Mouse (Mus musculus) stomach, embryonic 15.5 days (tissue): ENCODE measurements around the gene Atn1. TPM values are rescaled to one million over a fixed set of nuclear protein-coding genes. Genes with fewer than 3 reads are reported as not detected.

Experiments
- ATAC-seq: fragments of 200-750 bp; cut with Nextera tagmentation; 2 replicates; pipeline ENCODE4 v1.8.0; 2017; ENCODE audit warnings: low read depth, moderate number of reproducible peaks, moderate TSS enrichment; ENCODE audit not compliant: insufficient read depth, low FRiP score
- H3K27ac ChIP-seq: fragments of 300-500 bp; sonication (generic); 2 replicates; pipeline ENCODE4 v1.5.1; 2015; ENCODE audit warnings: mild to moderate bottlenecking, inconsistent platforms
- H3K27me3 ChIP-seq: fragments of 300-500 bp; sonication (generic); replicated peaks from 2 replicates; pipeline ENCODE4 v1.6.1; 2015; ENCODE audit warnings: inconsistent platforms
- H3K36me3 ChIP-seq: fragments of 300-500 bp; sonication (generic); 2 replicates; pipeline ENCODE4 v1.6.1; 2015; ENCODE audit warnings: inconsistent platforms
- H3K4me1 ChIP-seq: fragments of 300-500 bp; sonication (generic); 2 replicates; pipeline ENCODE4 v1.6.1; 2015; ENCODE audit warnings: inconsistent platforms
- H3K4me2 ChIP-seq: fragments of 300-500 bp; sonication (generic); 2 replicates; pipeline ENCODE4 v1.6.1; 2015; ENCODE audit warnings: mild to moderate bottlenecking, inconsistent platforms
- H3K4me3 ChIP-seq: fragments of 300-500 bp; sonication (generic); replicated peaks from 2 replicates; pipeline ENCODE4 v1.5.1; 2015; ENCODE audit warnings: inconsistent platforms
- H3K9ac ChIP-seq: fragments of 300-500 bp; sonication (generic); 2 replicates; pipeline ENCODE4 v1.6.1; 2015; ENCODE audit warnings: inconsistent platforms
- H3K9me3 ChIP-seq: fragments of 300-500 bp; sonication (generic); 2 replicates; pipeline ENCODE4 v1.6.1; 2016; ENCODE audit warnings: inconsistent platforms
- WGBS: fragments of 180-500 bp; shearing (Covaris S2); methylation state at CpG from one replicate; pipeline ENCODE4 v1.1.7; 2015; 5-methylcytosine and 5-hydroxymethylcytosine counted together
- polyA plus RNA-seq: library from polyadenylated mRNA; unstranded; fragments of >200 nt; fragmentation: Nextera tagmentation; extraction: Ambion mirVana; gene quantifications from 2 replicates; pipeline ENCODE4 v1.2.1, GENCODE M21; 2015

Gene Atn1
- polyA plus RNA-seq, 1 experiment from 2014 or later, result 13.9 TPM

DNA sequence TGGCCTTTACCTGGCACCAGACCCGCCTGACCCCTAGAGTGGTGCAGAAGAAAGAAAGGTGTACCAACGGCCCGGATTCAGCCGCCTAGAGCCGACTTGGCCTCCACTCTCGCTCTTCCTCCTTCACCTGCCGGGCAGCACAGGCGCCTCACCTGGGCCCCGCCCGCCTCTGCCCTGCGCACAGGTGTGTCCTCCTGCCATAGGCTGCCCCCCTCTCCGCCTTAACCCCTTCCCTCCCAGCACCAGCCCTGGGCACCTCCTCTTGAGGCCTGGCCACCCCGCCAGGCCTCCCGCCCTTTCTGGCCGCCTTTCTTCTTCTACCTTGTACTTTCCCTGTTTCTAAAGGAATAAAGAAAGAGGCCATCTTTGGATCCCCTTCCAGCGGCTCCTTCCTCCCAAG, 37.6 kb downstream of the Atn1 start:
- H3K27me3 ChIP-seq, result no peaks in the 10 kb centered on the region
- peak overlapping the region; percentile 46 for H3K4me2 ChIP-seq
- H3K9me3 ChIP-seq, result no peaks in the 10 kb centered on the region
- WGBS, result 50% methylated on average over 14 of the region's 16 CpGs
- peaks cover 29% of the 10 kb centered on the region for H3K36me3 ChIP-seq
- H3K27ac ChIP-seq, result peak overlapping the region; percentile 87
- peaks cover 6% of the 10 kb centered on the region for H3K4me1 ChIP-seq
- H3K4me3 ChIP-seq, result peak overlapping the region; percentile 49
- peak; percentile 83 for ATAC-seq
- H3K9ac ChIP-seq, result peak overlapping the region; percentile 32; the same call in 1 of the 2 replicates

DNA sequence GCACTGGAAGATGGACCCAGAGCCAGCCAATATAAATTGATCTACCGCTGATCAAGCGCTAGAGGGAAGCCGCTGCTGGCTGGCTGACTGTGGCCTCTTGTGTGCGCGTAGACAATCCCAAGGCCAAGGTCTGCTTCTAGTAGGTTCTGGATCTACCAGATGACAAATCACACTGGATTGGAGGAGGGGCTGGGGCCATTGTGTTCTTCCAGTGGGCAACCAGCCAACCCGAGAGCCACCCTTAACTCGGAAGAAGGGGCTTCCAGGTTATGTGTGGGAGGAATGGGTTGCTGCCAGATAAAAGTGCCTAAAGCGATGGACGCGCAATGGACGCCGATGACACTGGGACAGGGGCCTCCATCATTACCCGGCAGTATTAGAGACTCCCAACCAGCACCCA, 38.4 kb downstream of the Atn1 start:
- 61% methylated on average over 13 of the region's 13 CpGs for WGBS
- H3K4me1 ChIP-seq, result peaks cover 13% of the 10 kb centered on the region
- H3K27ac ChIP-seq, result peak overlapping the region; percentile 87
- peaks cover 29% of the 10 kb centered on the region for H3K36me3 ChIP-seq
- H3K9me3 ChIP-seq, result no peaks in the 10 kb centered on the region
- H3K4me2 ChIP-seq, result peak overlapping the region; percentile 46
- no peak for ATAC-seq
- no peaks in the 10 kb centered on the region for H3K27me3 ChIP-seq
- H3K4me3 ChIP-seq, result peak overlapping the region; percentile 49
- peak overlapping the region; percentile 32 for H3K9ac ChIP-seq

DNA sequence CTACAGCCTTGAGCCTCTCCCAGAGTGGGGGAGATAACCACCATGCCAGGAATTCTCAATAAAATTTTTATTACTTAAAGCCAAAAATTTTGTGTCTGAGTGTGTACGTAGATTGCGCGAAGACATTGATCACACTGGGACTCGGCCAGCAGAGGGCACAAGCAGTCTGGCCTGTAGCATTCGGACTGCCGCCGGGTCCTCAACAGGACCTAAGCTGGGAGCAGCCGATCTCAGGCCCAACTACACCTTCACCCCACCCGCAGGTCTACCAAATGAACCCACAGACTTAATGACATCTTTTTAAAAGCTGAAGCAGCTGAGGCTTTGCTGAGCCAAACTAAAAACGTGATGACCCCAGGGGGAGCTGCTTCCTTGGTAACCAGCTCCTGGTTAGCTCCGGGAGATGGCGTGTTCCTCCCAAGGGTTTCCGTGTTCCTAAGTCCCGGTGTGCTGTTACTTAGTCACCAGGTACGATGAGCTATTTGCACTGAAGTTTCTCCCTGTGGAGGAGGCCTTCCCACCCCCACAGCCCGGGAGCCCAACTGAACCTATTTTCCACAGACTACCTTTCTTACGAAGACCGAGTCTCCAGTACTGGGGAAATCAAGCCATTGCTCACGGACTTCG, 39.3 kb downstream of the Atn1 start:
- H3K9me3 ChIP-seq, result no peaks in the 10 kb centered on the region
- 52% methylated on average over 20 of the region's 20 CpGs for WGBS
- no peak for ATAC-seq
- H3K4me2 ChIP-seq, result peak overlapping the region; percentile 46
- no peak overlapping the region for H3K9ac ChIP-seq
- no peaks in the 10 kb centered on the region for H3K27me3 ChIP-seq
- H3K4me1 ChIP-seq, result peaks cover 14% of the 10 kb centered on the region
- H3K4me3 ChIP-seq, result peak overlapping the region; percentile 49
- H3K36me3 ChIP-seq, result peaks cover 29% of the 10 kb centered on the region
- H3K27ac ChIP-seq, result peak overlapping the region; percentile 87

DNA sequence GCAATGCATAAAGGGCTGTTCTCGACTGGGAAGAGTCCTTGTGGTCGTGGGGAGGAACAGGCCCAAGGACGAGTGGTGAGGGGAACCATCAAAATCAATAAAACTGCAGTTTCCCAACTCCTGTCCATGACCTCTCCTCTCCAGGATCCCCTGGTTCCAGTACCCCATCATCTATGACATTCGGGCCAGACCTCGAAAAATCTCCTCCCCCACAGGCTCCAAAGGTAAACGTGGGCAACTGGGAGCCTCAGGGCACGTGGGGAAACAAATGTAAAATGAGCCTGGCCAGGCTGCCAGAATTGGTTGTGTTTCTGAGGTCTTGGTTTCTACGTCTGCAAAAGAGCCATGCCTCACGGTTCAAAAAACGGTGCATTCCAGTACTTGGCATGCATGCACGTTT, 43.4 kb downstream of the Atn1 start:
- 10% methylated on average over 11 of the region's 11 CpGs for WGBS
- H3K9ac ChIP-seq, result peak overlapping the region; percentile 81
- H3K27ac ChIP-seq, result peak overlapping the region; percentile 85; the same call in 1 of the 2 replicates
- no peaks in the 10 kb centered on the region for H3K9me3 ChIP-seq
- peaks cover 30% of the 10 kb centered on the region for H3K4me1 ChIP-seq
- H3K36me3 ChIP-seq, result peaks cover 29% of the 10 kb centered on the region
- no peak for ATAC-seq
- H3K4me3 ChIP-seq, result peak overlapping the region; percentile 77
- H3K4me2 ChIP-seq, result peak overlapping the region; percentile 74
- H3K27me3 ChIP-seq, result no peaks in the 10 kb centered on the region

DNA sequence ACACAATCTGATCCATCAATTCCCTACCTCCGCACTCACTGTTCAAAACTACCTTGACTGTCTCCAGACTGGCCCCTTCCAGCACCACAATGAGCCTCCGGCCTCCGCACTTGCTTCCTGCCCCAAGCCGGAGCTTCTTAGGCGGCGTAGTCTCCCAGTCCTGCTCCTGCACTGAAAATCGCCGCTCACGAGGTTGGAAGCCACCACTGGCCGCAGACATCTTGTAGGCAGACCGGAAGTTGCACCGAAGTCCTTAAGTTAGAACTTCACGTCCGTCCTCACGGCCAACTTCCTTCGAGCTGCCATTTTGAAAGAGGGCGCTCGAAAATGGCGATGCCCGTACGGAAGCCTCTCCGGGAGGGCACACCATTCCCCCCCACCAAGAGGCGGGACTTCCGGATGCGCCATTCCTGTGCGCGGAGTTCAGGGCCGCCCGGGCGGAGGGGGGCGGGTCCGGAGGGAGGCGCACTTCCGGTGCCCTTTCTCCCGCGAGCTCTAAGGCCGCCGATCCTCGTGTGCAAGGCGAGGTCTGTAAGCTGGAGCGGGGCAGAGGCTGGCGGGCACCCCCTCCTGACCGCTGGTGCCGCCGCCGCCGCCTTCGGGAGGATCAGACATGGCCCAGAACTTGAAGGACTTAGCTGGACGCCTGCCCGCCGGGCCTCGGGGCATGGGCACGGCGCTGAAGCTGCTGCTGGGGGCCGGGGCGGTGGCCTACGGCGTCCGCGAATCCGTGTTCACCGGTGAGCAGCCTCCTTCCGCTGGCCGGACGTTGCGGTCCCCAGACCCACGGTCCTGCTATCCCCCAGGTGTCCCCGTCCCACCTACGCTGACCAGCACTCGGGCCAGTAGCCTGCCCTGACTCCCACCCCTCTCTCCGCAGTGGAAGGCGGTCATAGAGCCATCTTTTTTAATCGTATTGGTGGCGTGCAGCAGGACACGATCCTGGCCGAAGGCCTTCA, 44.2 kb downstream of the Atn1 start, which contains the start of the genes Emg1 and Phb2:
Gene Emg1 (minus strand): TSS at position 355 of the 959 bp plus-strand sequence.
Gene Phb2 (plus strand): TSS at position 513 of the 959 bp plus-strand sequence.
- under 1% methylated on average over 71 of the region's 76 CpGs for WGBS
- Histone ChIP-seq H3K4me1 (peaks cover 30% of the 10 kb centered on the region), H3K4me3 (peak within 1 kb of the TSS; percentile 77), H3K36me3 (peaks cover 23% of the 10 kb centered on the region), H3K9me3 (no peaks in the 10 kb centered on the region), H3K4me2 (peak within 1 kb of the TSS; percentile 74), H3K27ac (peak within 1 kb of the TSS; percentile 85), H3K9ac (peak within 1 kb of the TSS; percentile 81), H3K27me3 (no peaks in the 10 kb centered on the region)
- peak; percentile 96 for ATAC-seq

DNA sequence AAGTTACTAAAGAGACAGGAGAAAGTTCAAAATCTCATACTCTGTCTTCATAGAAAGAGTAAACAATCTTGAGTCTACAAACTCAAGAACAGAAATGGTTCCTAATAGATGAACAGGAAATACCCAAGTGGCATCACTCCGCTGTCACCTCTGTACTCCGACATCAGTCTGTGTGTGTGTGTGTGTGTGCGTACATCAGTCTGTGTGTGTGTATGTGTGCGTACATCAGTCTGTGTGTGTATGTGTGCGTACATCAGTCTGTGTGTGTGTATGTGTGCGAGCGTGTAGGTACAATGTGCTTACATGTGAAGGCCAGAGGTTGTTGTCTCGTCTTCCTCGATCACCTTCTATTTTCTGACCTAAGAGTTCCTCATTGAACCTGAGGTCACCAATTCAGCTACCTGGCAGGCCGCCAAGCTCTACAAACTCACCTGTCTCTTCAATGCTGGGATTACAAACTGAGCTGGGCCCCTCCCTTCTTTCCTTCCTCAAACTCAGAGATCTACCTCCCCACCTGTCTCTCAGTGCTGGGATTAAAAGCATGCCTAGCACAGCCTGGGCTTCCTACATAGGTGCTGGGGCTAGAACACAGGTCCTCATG, 47.9 kb downstream of the Atn1 start:
- WGBS, result 81% methylated on average over 10 of the region's 10 CpGs
- no peak for ATAC-seq
- H3K36me3 ChIP-seq, result peaks cover 19% of the 10 kb centered on the region
- H3K9me3 ChIP-seq, result no peaks in the 10 kb centered on the region
- H3K4me1 ChIP-seq, result peaks cover 21% of the 10 kb centered on the region
- H3K27me3 ChIP-seq, result no peaks in the 10 kb centered on the region
- H3K4me3 ChIP-seq, result no peak overlapping the region
- H3K9ac ChIP-seq, result no peak overlapping the region
- no peak overlapping the region for H3K4me2 ChIP-seq
- no peak overlapping the region for H3K27ac ChIP-seq

DNA sequence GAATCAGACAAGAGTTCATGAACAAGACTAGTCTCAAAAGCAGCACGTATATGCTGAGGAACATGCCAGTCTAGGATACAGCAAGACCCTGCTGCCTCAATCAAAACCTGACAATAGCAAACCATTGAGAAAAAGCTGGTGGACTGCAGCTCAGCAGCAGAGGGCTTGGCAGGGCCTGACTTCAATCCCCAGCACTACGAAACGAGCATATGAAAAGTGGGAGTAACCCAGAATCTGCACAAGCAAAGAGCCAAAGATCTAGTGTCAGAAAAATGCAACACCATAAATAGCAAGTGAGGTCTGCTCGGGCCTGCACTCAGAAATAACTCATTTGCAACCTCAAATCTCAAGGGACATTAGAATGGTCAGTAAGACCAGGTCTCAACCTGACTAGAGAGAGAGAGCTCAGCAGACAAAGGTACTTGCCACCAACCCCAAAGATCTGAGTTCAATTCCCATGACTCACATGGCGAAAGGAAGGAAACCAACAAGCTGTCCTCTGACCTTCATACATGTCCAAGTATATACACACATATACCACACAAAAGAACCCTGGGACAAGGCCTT, 50.2 kb downstream of the Atn1 start:
- WGBS, result 83% methylated on average over 5 of the region's 5 CpGs
- Histone ChIP-seq H3K27me3 (no peaks in the 10 kb centered on the region), H3K4me1 (peaks cover 16% of the 10 kb centered on the region)

DNA sequence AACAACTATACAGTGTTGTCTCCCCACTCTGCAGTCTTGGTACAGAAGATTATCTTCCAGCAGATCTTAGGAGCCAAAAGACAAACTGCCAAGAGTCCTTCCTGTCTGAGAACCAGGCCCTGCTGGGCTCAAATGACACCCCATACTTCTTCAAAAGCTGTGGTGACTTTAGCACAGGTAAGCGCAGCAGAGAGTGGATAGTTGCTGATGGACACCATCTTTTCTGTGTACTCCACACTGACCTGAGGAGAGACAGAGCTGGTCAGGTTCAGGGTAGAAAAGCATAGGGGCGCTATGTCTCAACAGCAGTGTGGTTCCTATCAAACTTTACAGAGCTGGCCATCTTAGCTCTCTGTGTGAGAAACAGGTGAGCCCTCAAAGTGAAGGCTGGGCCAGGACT, 51.9 kb downstream of the Atn1 start:
- H3K4me2 ChIP-seq, result no peak overlapping the region
- ATAC-seq, result no peak
- no peak overlapping the region for H3K27ac ChIP-seq
- no peak overlapping the region for H3K9ac ChIP-seq
- H3K36me3 ChIP-seq, result peaks cover 31% of the 10 kb centered on the region
- no peaks in the 10 kb centered on the region for H3K27me3 ChIP-seq
- no peaks in the 10 kb centered on the region for H3K9me3 ChIP-seq
- no peak overlapping the region for H3K4me3 ChIP-seq
- WGBS, result 95% methylated on average over 2 of the region's 2 CpGs
- 0 out of 2 replicates have a peak, but pooled peaks cover 2% of the 10 kb centered on the region for H3K4me1 ChIP-seq

More for the DNA sequence above, 50.2 kb downstream of the Atn1 start:
- H3K4me3 ChIP-seq, result no peak overlapping the region
- H3K9me3 ChIP-seq, result no peaks in the 10 kb centered on the region
- H3K27ac ChIP-seq, result no peak overlapping the region
- H3K9ac ChIP-seq, result no peak overlapping the region
- H3K4me2 ChIP-seq, result no peak overlapping the region
- ATAC-seq, result no peak
- peaks cover 26% of the 10 kb centered on the region for H3K36me3 ChIP-seq

DNA sequence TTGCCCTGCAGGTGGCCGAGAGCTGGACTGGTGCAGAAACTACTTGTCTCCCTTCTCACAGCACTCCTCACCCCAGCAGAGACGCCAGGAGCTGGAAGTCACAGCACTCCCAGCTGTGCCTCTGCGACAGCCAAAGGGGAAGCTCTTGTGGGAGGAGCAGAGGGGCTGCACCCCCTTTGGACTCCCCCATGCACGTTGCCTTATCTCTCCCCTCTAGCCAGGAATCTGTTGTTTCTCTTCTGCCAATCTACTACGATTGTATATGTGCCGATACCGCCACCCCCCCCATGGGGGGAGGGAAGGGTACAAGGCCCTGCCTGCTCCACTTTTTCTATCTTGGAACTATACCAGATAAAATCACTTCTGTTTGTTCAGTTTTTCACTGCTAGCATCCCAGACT, 52.5 kb downstream of the Atn1 start:
- Histone ChIP-seq H3K4me2 (no peak overlapping the region), H3K27ac (no peak overlapping the region), H3K9ac (no peak overlapping the region), H3K4me3 (no peak overlapping the region), H3K27me3 (no peaks in the 10 kb centered on the region), H3K4me1 (no peaks in the 10 kb centered on the region), H3K36me3 (peaks cover 35% of the 10 kb centered on the region), H3K9me3 (no peaks in the 10 kb centered on the region)
- WGBS, result 70% methylated on average over 7 of the region's 7 CpGs
- ATAC-seq, result no peak

DNA sequence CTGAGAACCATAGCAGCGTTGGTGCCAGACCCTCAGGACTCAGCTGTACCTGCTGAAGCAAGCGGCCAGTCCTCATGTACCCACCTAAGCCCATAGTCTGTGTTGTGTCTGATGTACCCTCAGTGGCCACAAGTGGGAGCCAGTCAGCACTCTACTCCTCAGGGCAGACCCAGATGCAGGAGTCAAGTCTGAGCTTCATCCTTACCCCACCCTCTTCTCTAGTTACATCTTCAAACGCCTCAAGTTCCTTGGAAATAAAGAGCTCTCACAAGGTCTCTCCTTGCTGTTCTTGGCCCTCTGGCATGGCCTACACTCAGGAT, 53.6 kb downstream of the Atn1 start:
- Histone ChIP-seq H3K4me3 (no peak overlapping the region), H3K4me1 (no peaks in the 10 kb centered on the region), H3K27ac (no peak overlapping the region), H3K9ac (no peak overlapping the region), H3K36me3 (peaks cover 35% of the 10 kb centered on the region), H3K4me2 (no peak overlapping the region), H3K27me3 (no peaks in the 10 kb centered on the region), H3K9me3 (no peaks in the 10 kb centered on the region)
- WGBS, result 44% methylated on average over 3 of the region's 3 CpGs
- ATAC-seq, result 0 out of 2 replicates have a peak, but pooled peaks have one; percentile 32

DNA sequence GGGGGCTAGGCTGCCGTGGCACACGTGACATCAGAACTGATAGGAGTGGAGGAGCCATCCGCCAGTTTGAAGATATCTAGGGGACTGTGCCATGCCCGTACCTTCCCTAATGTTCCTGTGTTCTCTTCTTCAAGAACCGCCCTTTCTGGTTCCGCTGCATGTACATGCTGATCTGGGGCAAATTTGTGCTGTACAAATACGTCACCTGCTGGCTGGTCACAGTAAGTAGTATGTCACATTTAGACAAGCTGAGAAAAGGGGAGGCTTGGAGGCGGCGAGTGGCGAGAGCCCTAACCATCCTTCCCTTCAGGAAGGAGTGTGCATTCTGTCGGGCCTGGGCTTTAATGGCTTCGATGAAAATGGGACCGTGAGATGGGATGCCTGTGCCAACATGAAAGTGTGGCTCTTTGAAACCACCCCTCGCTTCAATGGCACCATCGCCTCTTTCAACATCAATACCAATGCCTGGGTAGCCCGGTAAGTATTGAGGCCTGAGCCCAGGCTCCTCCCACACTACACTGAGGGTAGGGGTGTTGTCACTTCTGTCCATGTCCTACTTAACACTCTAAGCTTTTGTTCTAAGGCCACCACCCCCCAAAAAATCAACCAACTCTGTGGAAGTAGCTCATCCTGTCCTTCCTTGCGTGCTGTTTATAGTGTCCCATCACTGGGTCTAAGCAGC, 54.1 kb downstream of the Atn1 start:
- Histone ChIP-seq H3K27me3 (no peaks in the 10 kb centered on the region), H3K9ac (no peak overlapping the region), H3K4me1 (no peaks in the 10 kb centered on the region), H3K9me3 (no peaks in the 10 kb centered on the region), H3K36me3 (peaks cover 35% of the 10 kb centered on the region), H3K4me3 (no peak overlapping the region), H3K4me2 (no peak overlapping the region), H3K27ac (no peak overlapping the region)
- no peak for ATAC-seq
- 90% methylated on average over 17 of the region's 17 CpGs for WGBS
